Mouse (Mus musculus) embryonic facial prominence, embryonic 12.5 days (tissue): ENCODE results near the gene Acot2. TPM values are rescaled to one million over a fixed set of nuclear protein-coding genes. Genes with fewer than 3 reads are reported as not detected.
A peak's percentile ranks its signal among the peaks of the same experiment; 100 is the strongest.
"Not testable (repeated sequence)": the region's sequence is repeated elsewhere in the genome, so short reads cannot be mapped to it uniquely, and the experiment has no call there.

Experiments
- ATAC-seq: fragments of 200-750 bp; cut with Nextera tagmentation; 2 replicates; pipeline ENCODE4 v1.8.0; 2017; ENCODE audit not compliant: insufficient number of reproducible peaks, insufficient read depth, low FRiP score, low TSS enrichment
- H3K27ac ChIP-seq: fragments of 300-500 bp; sonication (generic); 2 replicates; pipeline ENCODE4 v1.5.1; 2016; ENCODE audit warnings: mild to moderate bottlenecking
- H3K27me3 ChIP-seq: fragments of 300-500 bp; sonication (generic); 2 replicates; pipeline ENCODE4 v1.6.1; 2016; ENCODE audit warnings: mild to moderate bottlenecking, moderate library complexity
- H3K36me3 ChIP-seq: fragments of 300-500 bp; sonication (generic); 2 replicates; pipeline ENCODE4 v1.6.1; 2016; ENCODE audit warnings: mild to moderate bottlenecking
- H3K4me1 ChIP-seq: fragments of 300-500 bp; sonication (generic); 2 replicates; pipeline ENCODE4 v1.6.1; 2016
- H3K4me2 ChIP-seq: fragments of 300-500 bp; sonication (generic); replicated peaks from 2 replicates; pipeline ENCODE4 v1.6.1; 2016; ENCODE audit warnings: mild to moderate bottlenecking, moderate library complexity
- H3K4me3 ChIP-seq: fragments of 300-500 bp; sonication (generic); 2 replicates; pipeline ENCODE4 v1.5.1; 2016; ENCODE audit warnings: mild to moderate bottlenecking
- H3K9ac ChIP-seq: fragments of 300-500 bp; sonication (generic); 2 replicates; pipeline ENCODE4 v1.6.1; 2016; ENCODE audit warnings: mild to moderate bottlenecking, moderate library complexity
- H3K9me3 ChIP-seq: fragments of 300-500 bp; sonication (generic); 2 replicates; pipeline ENCODE4 v1.6.1; 2016; ENCODE audit warnings: mild to moderate bottlenecking, moderate library complexity
- WGBS: fragments of 180-500 bp; shearing (Covaris S2); methylation state at CpG from one replicate; pipeline ENCODE4 v1.1.7; 2016; 5-methylcytosine and 5-hydroxymethylcytosine counted together
- polyA plus RNA-seq: library from polyadenylated mRNA; unstranded; fragments of >200 nt; fragmentation: Nextera tagmentation; extraction: Ambion mirVana; gene quantifications from 2 replicates; pipeline ENCODE4 v1.2.1, GENCODE M21; 2016

Gene Acot2
- polyA plus RNA-seq, 1 experiment from 2014 or later: 20.8 TPM

GRCm38 (mm10) chr12:84020528-84020927, 32.9 kb downstream of the Acot2 start:
- H3K4me2 ChIP-seq, H3K27me3 ChIP-seq, H3K36me3 ChIP-seq, ATAC-seq, H3K4me1 ChIP-seq, H3K9ac ChIP-seq, H3K27ac ChIP-seq, H3K9me3 ChIP-seq, H3K4me3 ChIP-seq: not testable (repeated sequence)
- 59% methylated on average over 7 of the region's 7 CpGs for WGBS

- not testable (repeated sequence) for H3K27me3 ChIP-seq, H3K4me2 ChIP-seq, ATAC-seq, H3K27ac ChIP-seq, H3K4me3 ChIP-seq, H3K9ac ChIP-seq, H3K4me1 ChIP-seq, H3K9me3 ChIP-seq, H3K36me3 ChIP-seq
- 92% methylated on average over 4 of the region's 4 CpGs for WGBS
Observed at GRCm38 (mm10) chr12:84022266-84022665, 34.6 kb downstream of the Acot2 start.

- H3K36me3 ChIP-seq: no peaks in the 10 kb centered on the region
- H3K4me3 ChIP-seq: no peak overlapping the region
- H3K4me2 ChIP-seq: no peak overlapping the region
- no peak overlapping the region for H3K9ac ChIP-seq
- 75% methylated on average over 9 of the region's 9 CpGs for WGBS
- H3K4me1 ChIP-seq: no peaks in the 10 kb centered on the region
- no peaks in the 10 kb centered on the region for H3K27me3 ChIP-seq
- H3K27ac ChIP-seq: no peak overlapping the region
- no peak for ATAC-seq
- no peaks in the 10 kb centered on the region for H3K9me3 ChIP-seq
Observed at GRCm38 (mm10) chr12:84023052-84023745, 35.5 kb downstream of the Acot2 start.

GRCm38 (mm10) chr12:84025888-84026287, 38.2 kb downstream of the Acot2 start:
- H3K4me1 ChIP-seq: no peaks in the 10 kb centered on the region
- no peaks in the 10 kb centered on the region for H3K27me3 ChIP-seq
- H3K27ac ChIP-seq: no peak overlapping the region
- H3K4me2 ChIP-seq: no peak overlapping the region
- no peak overlapping the region for H3K9ac ChIP-seq
- no peak for ATAC-seq
- no peaks in the 10 kb centered on the region for H3K36me3 ChIP-seq
- H3K9me3 ChIP-seq: no peaks in the 10 kb centered on the region
- no peak overlapping the region for H3K4me3 ChIP-seq
- 84% methylated on average over 7 of the region's 7 CpGs for WGBS

GRCm38 (mm10) chr12:84028328-84028727, 40.7 kb downstream of the Acot2 start:
- not testable (repeated sequence) for H3K9me3 ChIP-seq, H3K4me3 ChIP-seq, H3K36me3 ChIP-seq, ATAC-seq, H3K27ac ChIP-seq, H3K4me2 ChIP-seq, H3K9ac ChIP-seq, H3K27me3 ChIP-seq, H3K4me1 ChIP-seq
- 51% methylated on average over 3 of the region's 3 CpGs for WGBS

GRCm38 (mm10) chr12:84029043-84029442, 41.4 kb downstream of the Acot2 start:
- H3K27ac ChIP-seq, H3K36me3 ChIP-seq, H3K9ac ChIP-seq, H3K9me3 ChIP-seq, ATAC-seq, H3K4me1 ChIP-seq, H3K4me2 ChIP-seq, H3K27me3 ChIP-seq, H3K4me3 ChIP-seq: not testable (repeated sequence)
- WGBS: 87% methylated on average over 1 of the region's 1 CpGs

- no peaks in the 10 kb centered on the region for H3K36me3 ChIP-seq
- no peaks in the 10 kb centered on the region for H3K9me3 ChIP-seq
- H3K4me1 ChIP-seq: no peaks in the 10 kb centered on the region
- H3K9ac ChIP-seq: no peak overlapping the region
- no peak; the same call in 1 of the 2 replicates for ATAC-seq
- H3K27ac ChIP-seq: no peak overlapping the region
- H3K4me3 ChIP-seq: no peak overlapping the region
- H3K4me2 ChIP-seq: no peak overlapping the region
- H3K27me3 ChIP-seq: no peaks in the 10 kb centered on the region
- WGBS: 73% methylated on average over 4 of the region's 4 CpGs
Observed at GRCm38 (mm10) chr12:84030659-84031332, 43.1 kb downstream of the Acot2 start.

GRCm38 (mm10) chr12:84032854-84033253, 45.2 kb downstream of the Acot2 start:
- ATAC-seq: no peak
- Histone ChIP-seq H3K9me3 (no peaks in the 10 kb centered on the region), H3K9ac (no peak overlapping the region), H3K36me3 (no peaks in the 10 kb centered on the region), H3K27me3 (no peaks in the 10 kb centered on the region), H3K4me2 (no peak overlapping the region), H3K4me1 (no peaks in the 10 kb centered on the region), H3K4me3 (no peak overlapping the region), H3K27ac (no peak overlapping the region)
- WGBS: 88% methylated on average over 4 of the region's 4 CpGs

- H3K27ac ChIP-seq, H3K4me2 ChIP-seq, H3K4me1 ChIP-seq, ATAC-seq, H3K9me3 ChIP-seq, H3K27me3 ChIP-seq, H3K9ac ChIP-seq, H3K4me3 ChIP-seq, H3K36me3 ChIP-seq: not testable (repeated sequence)
- 86% methylated on average over 2 of the region's 2 CpGs for WGBS
Observed at GRCm38 (mm10) chr12:84033302-84033701, 45.6 kb downstream of the Acot2 start.

- Histone ChIP-seq H3K27ac (no peak overlapping the region), H3K4me3 (no peak overlapping the region), H3K9ac (no peak overlapping the region), H3K27me3 (no peaks in the 10 kb centered on the region), H3K9me3 (no peaks in the 10 kb centered on the region), H3K4me2 (no peak overlapping the region), H3K36me3 (no peaks in the 10 kb centered on the region), H3K4me1 (no peaks in the 10 kb centered on the region)
- 66% methylated on average over 4 of the region's 4 CpGs for WGBS
- no peak for ATAC-seq
Observed at GRCm38 (mm10) chr12:84034108-84034507, 46.4 kb downstream of the Acot2 start.

GRCm38 (mm10) chr12:84038241-84038640, 50.6 kb downstream of the Acot2 start, which contains the start of gene Acot4:
Gene Acot4 (plus strand): TSS chr12:84038379.
- H3K4me1 ChIP-seq: not testable (repeated sequence)
- WGBS: 9% methylated on average over 28 of the region's 32 CpGs

GRCm38 (mm10) chr12:84038691-84039111, 51.0 kb downstream of the Acot2 start, which contains the start of gene Gm49366:
Gene Gm49366 (plus strand): TSS chr12:84038935.
- not testable (repeated sequence) for H3K4me1 ChIP-seq, H3K27ac ChIP-seq, H3K36me3 ChIP-seq, H3K27me3 ChIP-seq, H3K9me3 ChIP-seq, ATAC-seq
- Histone ChIP-seq H3K4me3 (peak within 1 kb of the TSS; percentile 45), H3K9ac (peak within 1 kb of the TSS; percentile 20; the same call in 1 of the 2 replicates), H3K4me2 (peak within 1 kb of the TSS; percentile 67)
- 4% methylated on average over 39 of the region's 39 CpGs for WGBS

More at GRCm38 (mm10) chr12:84038241-84038640, 50.6 kb downstream of the Acot2 start, which contains the start of gene Acot4:
- H3K36me3 ChIP-seq, ATAC-seq, H3K9me3 ChIP-seq, H3K27me3 ChIP-seq, H3K27ac ChIP-seq: not testable (repeated sequence)
- Histone ChIP-seq H3K4me2 (peak within 1 kb of the TSS; percentile 67), H3K4me3 (peak within 1 kb of the TSS; percentile 45), H3K9ac (peak within 1 kb of the TSS; percentile 20; the same call in 1 of the 2 replicates)
